Mouse (Mus musculus) hindbrain, embryonic 16.5 days (tissue): ENCODE results near the gene Cltb. TPM values are rescaled to one million over a fixed set of nuclear protein-coding genes. Genes with fewer than 3 reads are reported as not detected.
A peak's percentile ranks its signal among the peaks of the same experiment; 100 is the strongest.

Experiments used
- ATAC-seq: fragments of 200-750 bp; cut with Nextera tagmentation; 2 replicates; pipeline ENCODE4 v1.8.0; 2017; ENCODE audit warnings: moderate TSS enrichment, moderate library complexity
- H3K27ac ChIP-seq: fragments of 300-500 bp; sonication (generic); 2 replicates; pipeline ENCODE4 v1.5.1; 2014; ENCODE audit warnings: low read depth, mild to moderate bottlenecking, control low read depth, low read length, moderate library complexity
- H3K27me3 ChIP-seq: fragments of 300-500 bp; sonication (generic); replicated peaks from 2 replicates; pipeline ENCODE4 v1.6.1; 2014; ENCODE audit warnings: low read length; ENCODE audit not compliant: control insufficient read depth, insufficient read depth
- H3K36me3 ChIP-seq: fragments of 300-500 bp; sonication (generic); 2 replicates; pipeline ENCODE4 v1.6.1; 2014; ENCODE audit warnings: mild to moderate bottlenecking, low read length, moderate library complexity, mixed read lengths; ENCODE audit not compliant: control insufficient read depth, insufficient read depth
- H3K4me1 ChIP-seq: fragments of 300-500 bp; sonication (generic); 2 replicates; pipeline ENCODE4 v1.6.1; 2014; ENCODE audit warnings: low read depth, low read length; ENCODE audit not compliant: control insufficient read depth, insufficient read depth
- H3K4me2 ChIP-seq: fragments of 300-500 bp; sonication (generic); 2 replicates; pipeline ENCODE4 v1.6.1; 2014; ENCODE audit warnings: mild to moderate bottlenecking, low read length, control low read depth, moderate library complexity
- H3K4me3 ChIP-seq: fragments of 300-500 bp; sonication (generic); 2 replicates; pipeline ENCODE4 v1.5.1; 2014; ENCODE audit warnings: mild to moderate bottlenecking, low read length, control low read depth, moderate library complexity
- H3K9ac ChIP-seq: fragments of 300-500 bp; sonication (generic); 2 replicates; pipeline ENCODE4 v1.6.1; 2014; ENCODE audit warnings: low read depth, mild to moderate bottlenecking, control low read depth, low read length, moderate library complexity
- H3K9me3 ChIP-seq: fragments of 300-500 bp; sonication (generic); 2 replicates; pipeline ENCODE4 v1.6.1; 2014; ENCODE audit warnings: mild to moderate bottlenecking, low read length, moderate library complexity; ENCODE audit not compliant: control insufficient read depth
- WGBS: fragments of 180-500 bp; shearing (Covaris S2); extraction: QIAGEN DNeasy Blood & Tissue Kit; methylation state at CpG from one replicate; pipeline ENCODE4 v1.1.7; 2014; 5-methylcytosine and 5-hydroxymethylcytosine counted together
- polyA plus RNA-seq: library from polyadenylated mRNA; unstranded; fragments of >200 nt; fragmentation: Nextera tagmentation; extraction: Ambion mirVana; gene quantifications from 2 replicates; pipeline ENCODE4 v1.2.1, GENCODE M21; 2015

Cltb gene
- polyA plus RNA-seq, 1 experiment from 2014 or later = 276 TPM

GRCm38 (mm10) chr13:54603501-54603900, 7.6 kb downstream of the Cltb start:
- ATAC-seq = no peak
- no peaks in the 10 kb centered on the region for H3K27me3 ChIP-seq
- H3K9me3 ChIP-seq = no peaks in the 10 kb centered on the region
- H3K4me1 ChIP-seq = peaks cover 6% of the 10 kb centered on the region
- no peak overlapping the region for H3K9ac ChIP-seq
- H3K4me2 ChIP-seq = no peak overlapping the region
- no peak overlapping the region for H3K4me3 ChIP-seq
- peaks cover 10% of the 10 kb centered on the region for H3K36me3 ChIP-seq
- no peak overlapping the region for H3K27ac ChIP-seq

- Histone ChIP-seq H3K27ac (no peak overlapping the region), H3K36me3 (peaks cover 17% of the 10 kb centered on the region), H3K4me3 (no peak overlapping the region), H3K9ac (no peak overlapping the region), H3K4me2 (no peak overlapping the region), H3K4me1 (no peaks in the 10 kb centered on the region), H3K27me3 (no peaks in the 10 kb centered on the region), H3K9me3 (no peaks in the 10 kb centered on the region)
- WGBS = 63% methylated on average over 3 of the region's 3 CpGs
- no peak for ATAC-seq
These were observed 8.5 kb downstream of the Cltb start for GRCm38 (mm10) chr13:54602639-54603111.

GRCm38 (mm10) chr13:54598622-54599143, 12.5 kb downstream of the Cltb start:
- H3K4me1 ChIP-seq = 0 out of 2 replicates have a peak, but pooled peaks cover 4% of the 10 kb centered on the region
- H3K9me3 ChIP-seq = no peaks in the 10 kb centered on the region
- no peak overlapping the region for H3K4me3 ChIP-seq
- 91% methylated on average over 12 of the region's 12 CpGs for WGBS
- H3K4me2 ChIP-seq = no peak overlapping the region
- no peak overlapping the region for H3K9ac ChIP-seq
- H3K36me3 ChIP-seq = peaks cover 13% of the 10 kb centered on the region
- H3K27ac ChIP-seq = no peak overlapping the region
- ATAC-seq = no peak
- no peaks in the 10 kb centered on the region for H3K27me3 ChIP-seq

- 60% methylated on average over 5 of the region's 5 CpGs for WGBS
- ATAC-seq = 0 out of 2 replicates have a peak, but pooled peaks have one; percentile 13
- H3K4me1 ChIP-seq = peaks cover 8% of the 10 kb centered on the region; the same call in 1 of the 2 replicates
- H3K36me3 ChIP-seq = peaks cover 15% of the 10 kb centered on the region
- H3K27me3 ChIP-seq = no peaks in the 10 kb centered on the region
- no peak overlapping the region for H3K27ac ChIP-seq
- no peak overlapping the region for H3K4me3 ChIP-seq
- no peak overlapping the region for H3K4me2 ChIP-seq
- no peaks in the 10 kb centered on the region for H3K9me3 ChIP-seq
- no peak overlapping the region for H3K9ac ChIP-seq
These were observed 14.3 kb downstream of the Cltb start for GRCm38 (mm10) chr13:54596870-54597269.

GRCm38 (mm10) chr13:54596107-54596690, 14.9 kb downstream of the Cltb start:
- Histone ChIP-seq H3K4me3 (no peak overlapping the region), H3K4me2 (no peak overlapping the region), H3K9me3 (no peaks in the 10 kb centered on the region), H3K4me1 (peaks cover 14% of the 10 kb centered on the region), H3K27ac (0 out of 2 replicates have a peak overlapping the region, but pooled peaks have one; percentile 12), H3K9ac (peak overlapping the region; percentile 22; the same call in 1 of the 2 replicates), H3K36me3 (peaks cover 15% of the 10 kb centered on the region), H3K27me3 (no peaks in the 10 kb centered on the region)
- ATAC-seq = no peak
- WGBS = 85% methylated on average over 8 of the region's 8 CpGs

DNA sequence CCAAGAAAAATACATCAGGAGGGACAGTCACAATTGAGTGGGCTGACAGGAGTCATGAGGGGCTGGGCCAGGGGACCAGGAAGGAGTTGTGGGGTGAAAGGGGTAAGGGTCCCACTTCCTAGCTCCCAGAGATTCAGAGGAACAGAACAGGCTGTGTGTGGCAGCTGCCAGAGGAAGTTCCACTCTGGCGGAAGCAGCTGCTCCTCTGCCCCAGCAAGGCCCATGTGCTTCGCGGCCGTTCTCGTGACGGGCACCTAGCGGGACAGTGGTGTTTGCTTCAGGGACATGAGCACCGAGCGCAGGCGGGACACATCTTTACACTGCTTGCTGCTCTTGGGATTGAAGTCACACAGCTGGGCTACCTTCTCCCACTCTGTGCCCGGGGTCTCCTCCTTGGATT, 17.5 kb downstream of the Cltb start:
- 82% methylated on average over 11 of the region's 11 CpGs for WGBS
- Histone ChIP-seq H3K36me3 (peaks cover 13% of the 10 kb centered on the region), H3K4me1 (peaks cover 25% of the 10 kb centered on the region), H3K9me3 (no peaks in the 10 kb centered on the region), H3K4me3 (no peak overlapping the region), H3K9ac (no peak overlapping the region), H3K27me3 (no peaks in the 10 kb centered on the region), H3K4me2 (no peak overlapping the region), H3K27ac (no peak overlapping the region)
- ATAC-seq = no peak

DNA sequence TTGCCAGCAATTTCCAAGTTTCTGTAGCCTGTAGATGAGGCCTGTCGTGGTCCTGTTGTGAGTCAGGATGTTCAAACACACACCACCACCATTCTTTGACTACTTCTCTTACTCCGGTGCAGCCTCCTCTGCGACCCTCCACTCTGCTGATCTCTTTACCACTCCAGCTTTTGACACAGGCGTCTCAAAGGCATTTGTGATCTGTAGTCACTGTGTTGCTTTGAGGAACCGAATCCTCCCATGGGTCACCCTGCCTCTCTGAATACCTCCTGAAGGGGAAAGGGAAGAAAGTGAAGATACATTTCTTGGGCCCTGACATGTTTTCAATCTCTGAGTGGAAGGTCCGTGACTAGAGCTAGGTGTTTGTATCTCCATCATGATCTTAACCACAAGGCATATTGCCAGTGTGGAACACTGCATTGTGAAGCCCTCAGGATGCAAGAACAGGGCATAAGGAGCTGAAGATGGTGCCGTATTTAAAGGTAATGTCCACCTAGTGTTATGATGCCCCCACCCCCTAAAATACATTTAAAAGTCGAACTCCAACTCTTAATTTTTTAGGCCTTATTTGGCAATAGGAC, 19.3 kb downstream of the Cltb start:
- Histone ChIP-seq H3K9ac (no peak overlapping the region), H3K36me3 (peaks cover 2% of the 10 kb centered on the region; the same call in 1 of the 2 replicates), H3K4me1 (peaks cover 25% of the 10 kb centered on the region), H3K27ac (no peak overlapping the region), H3K9me3 (no peaks in the 10 kb centered on the region), H3K4me3 (peak overlapping the region; percentile 92; the same call in 1 of the 2 replicates), H3K27me3 (no peaks in the 10 kb centered on the region), H3K4me2 (peak overlapping the region; percentile 76)
- WGBS = 94% methylated on average over 8 of the region's 8 CpGs
- ATAC-seq = no peak

DNA sequence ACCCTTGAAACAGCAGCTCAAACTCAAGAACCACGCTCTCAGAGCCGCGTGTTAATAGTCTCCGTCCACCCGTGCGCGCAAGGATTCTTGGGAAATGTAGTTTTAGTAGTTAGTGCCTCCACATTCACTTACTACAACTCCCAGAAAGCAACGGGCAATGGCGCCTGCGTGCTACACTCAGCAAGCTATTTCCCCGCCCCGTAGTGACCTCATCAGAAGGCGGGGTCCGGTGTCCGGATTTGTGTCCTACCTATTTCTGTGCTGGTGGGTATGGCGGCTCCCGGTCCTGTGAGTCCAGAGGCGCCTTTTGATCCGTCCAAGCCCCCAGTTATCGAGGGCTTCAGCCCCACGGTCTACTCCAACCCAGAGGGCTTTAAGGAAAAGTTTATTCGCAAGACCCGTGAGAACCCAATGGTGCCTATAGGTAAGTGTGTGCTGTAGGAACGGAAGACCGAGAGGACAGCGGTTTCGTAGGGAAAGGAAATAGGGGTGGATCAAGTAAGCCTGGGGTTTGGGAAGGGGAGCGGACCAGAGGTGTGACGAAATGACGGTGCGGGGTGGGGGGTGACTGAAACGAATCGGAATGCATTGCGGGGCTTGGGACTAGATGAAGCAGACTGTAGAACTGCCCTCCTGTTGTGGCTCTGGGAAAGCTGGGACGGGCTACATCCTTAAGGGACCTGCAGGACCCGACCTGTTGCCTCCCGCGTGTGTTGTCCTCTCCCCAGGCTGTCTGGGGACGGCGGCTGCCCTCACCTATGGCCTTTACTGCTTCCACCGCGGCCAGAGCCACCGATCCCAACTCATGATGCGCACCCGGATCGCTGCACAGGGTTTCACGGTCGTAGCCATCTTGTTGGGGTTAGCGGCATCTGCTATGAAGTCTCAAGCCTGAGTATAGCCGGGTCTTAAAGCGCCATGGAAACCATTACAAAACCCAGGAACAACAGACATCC, 20.9 kb downstream of the Cltb start, which contains the start of the genes Nop16 and Higd2a:
TSS of gene Nop16 (minus strand) at position 95 of the 956 bp plus-strand sequence.
TSS of gene Higd2a (plus strand) at position 212 of the 956 bp plus-strand sequence.
- ATAC-seq = peak; percentile 97
- Histone ChIP-seq H3K9me3 (no peaks in the 10 kb centered on the region), H3K27ac (peak within 1 kb of the TSS; percentile 94), H3K4me3 (peak within 1 kb of the TSS; percentile 92), H3K9ac (peak within 1 kb of the TSS; percentile 89), H3K4me1 (peaks cover 21% of the 10 kb centered on the region), H3K4me2 (peak within 1 kb of the TSS; percentile 76), H3K36me3 (peaks cover 2% of the 10 kb centered on the region), H3K27me3 (no peaks in the 10 kb centered on the region)
- WGBS = under 1% methylated on average over 49 of the region's 51 CpGs
